Mouse (Mus musculus): Measurements from ENCODE around the gene Lurap1.

Lurap1 gene

GRCm38 (mm10) chr4:116100959-116101358 lies 50.2 kb downstream of the Lurap1 start:
- no peak for DNase-seq

GRCm38 (mm10) chr4:116097211-116097610 lies 53.9 kb downstream of the Lurap1 start:
- DNase-seq = no peak

GRCm38 (mm10) chr4:116096291-116096690 lies 54.8 kb downstream of the Lurap1 start:
- DNase-seq = no peak

- DNase-seq = no peak
Observed at GRCm38 (mm10) chr4:116088510-116089249, 62.5 kb downstream of the Lurap1 start.
